Mouse (Mus musculus): ENCODE data around the gene Ccdc63. TPM values are rescaled to one million over a fixed set of nuclear protein-coding genes. Genes with fewer than 3 reads are reported as not detected.
"Not testable (repeated sequence)": the region's sequence is repeated elsewhere in the genome, so short reads cannot be mapped to it uniquely, and the experiment has no call there.

Gene Ccdc63
- not detected in 2 replicates for polyA plus RNA-seq (2012)

- Histone ChIP-seq H3K4me1 (ENCODE audit: control insufficient read depth) (peaks cover 44% of the 10 kb centered on the region), H3K27me3 (ENCODE audit: control insufficient read depth) (peaks cover 4% of the 10 kb centered on the region)
- TF ChIP-seq TAL1 (IDR thresholded peaks at IDR 0.05; ENCODE audit: low read length) = no peak
- no peak for TF ChIP-seq GATA1 (IDR thresholded peaks at IDR 0.05; ENCODE audit: low read length)
Measured at GRCm38 (mm10) chr5:122140723-122141122, at the start of gene Ccdc63. Gene Ccdc63 (minus strand): TSS chr5:122140823.

GRCm38 (mm10) chr5:122189115-122189514 lies 48.5 kb upstream of the Ccdc63 start:
- no peaks in the 10 kb centered on the region for H3K36me3 ChIP-seq (ENCODE audit: control insufficient read depth)
- H3K27me3 ChIP-seq (ENCODE audit: control insufficient read depth) = no peaks in the 10 kb centered on the region
- no peaks in the 10 kb centered on the region; the same call in 1 of the 2 replicates for H3K9me3 ChIP-seq (ENCODE audit: control insufficient read depth, low read length)
- no peak for TF ChIP-seq TAL1 (IDR thresholded peaks at IDR 0.05; ENCODE audit: low read length)
- no peak for TF ChIP-seq GATA1 (IDR thresholded peaks at IDR 0.05; ENCODE audit: low read length)
- no peaks in the 10 kb centered on the region; the same call in 1 of the 2 replicates for H3K4me1 ChIP-seq (ENCODE audit: control insufficient read depth)
- H3K4me3 ChIP-seq (replicated peaks) = no peak overlapping the region

More at GRCm38 (mm10) chr5:122140723-122141122, at the start of gene Ccdc63:
- Histone ChIP-seq H3K36me3 (ENCODE audit: control insufficient read depth) (no peaks in the 10 kb centered on the region), H3K9me3 (ENCODE audit: control insufficient read depth, low read length) (no peaks in the 10 kb centered on the region), H3K4me3 (replicated peaks) (no peak within 1 kb of the TSS)

- H3K4me1 ChIP-seq (ENCODE audit: control insufficient read depth); H3K36me3 ChIP-seq (ENCODE audit: control insufficient read depth); H3K27me3 ChIP-seq (ENCODE audit: control insufficient read depth); H3K4me3 ChIP-seq (replicated peaks); H3K9me3 ChIP-seq (ENCODE audit: control insufficient read depth, low read length): not testable (repeated sequence)
Measured at GRCm38 (mm10) chr5:122184858-122185257, 44.2 kb upstream of the Ccdc63 start.

- TF ChIP-seq TAL1 (IDR thresholded peaks at IDR 0.05; ENCODE audit: low read length) (no peak), GATA1 (IDR thresholded peaks at IDR 0.05; ENCODE audit: low read length) (no peak)
- Histone ChIP-seq H3K4me3 (replicated peaks) (no peak overlapping the region), H3K36me3 (ENCODE audit: control insufficient read depth) (no peaks in the 10 kb centered on the region), H3K9me3 (ENCODE audit: control insufficient read depth, low read length) (no peaks in the 10 kb centered on the region), H3K27me3 (ENCODE audit: control insufficient read depth) (no peaks in the 10 kb centered on the region), H3K4me1 (ENCODE audit: control insufficient read depth) (no peaks in the 10 kb centered on the region; the same call in 1 of the 2 replicates)
Measured at GRCm38 (mm10) chr5:122184283-122184806, 43.7 kb upstream of the Ccdc63 start.

- TF ChIP-seq TAL1 (IDR thresholded peaks at IDR 0.05; ENCODE audit: low read length) (no peak), GATA1 (IDR thresholded peaks at IDR 0.05; ENCODE audit: low read length) (no peak)
Measured at GRCm38 (mm10) chr5:122179665-122180064, 39.0 kb upstream of the Ccdc63 start.

GRCm38 (mm10) chr5:122176398-122176797 lies 35.8 kb upstream of the Ccdc63 start:
- peaks cover 49% of the 10 kb centered on the region for H3K36me3 ChIP-seq (ENCODE audit: control insufficient read depth)
- no peak for TF ChIP-seq GATA1 (IDR thresholded peaks at IDR 0.05; ENCODE audit: low read length)
- TF ChIP-seq TAL1 (IDR thresholded peaks at IDR 0.05; ENCODE audit: low read length) = no peak
- H3K4me1 ChIP-seq (ENCODE audit: control insufficient read depth) = no peaks in the 10 kb centered on the region; the same call in 1 of the 2 replicates
- no peaks in the 10 kb centered on the region for H3K27me3 ChIP-seq (ENCODE audit: control insufficient read depth)
- no peaks in the 10 kb centered on the region for H3K9me3 ChIP-seq (ENCODE audit: control insufficient read depth, low read length)
- no peak overlapping the region for H3K4me3 ChIP-seq (replicated peaks)

More at GRCm38 (mm10) chr5:122179665-122180064, 39.0 kb upstream of the Ccdc63 start:
- Histone ChIP-seq H3K36me3 (ENCODE audit: control insufficient read depth) (peaks cover 24% of the 10 kb centered on the region), H3K9me3 (ENCODE audit: control insufficient read depth, low read length) (no peaks in the 10 kb centered on the region), H3K4me3 (replicated peaks) (no peak overlapping the region), H3K27me3 (ENCODE audit: control insufficient read depth) (no peaks in the 10 kb centered on the region), H3K4me1 (ENCODE audit: control insufficient read depth) (no peaks in the 10 kb centered on the region)

GRCm38 (mm10) chr5:122175961-122176360 lies 35.3 kb upstream of the Ccdc63 start:
- H3K9me3 ChIP-seq (ENCODE audit: control insufficient read depth, low read length) = no peaks in the 10 kb centered on the region
- H3K36me3 ChIP-seq (ENCODE audit: control insufficient read depth) = peaks cover 54% of the 10 kb centered on the region
- TF ChIP-seq GATA1 (IDR thresholded peaks at IDR 0.05; ENCODE audit: low read length) (no peak), TAL1 (IDR thresholded peaks at IDR 0.05; ENCODE audit: low read length) (no peak)
- H3K27me3 ChIP-seq (ENCODE audit: control insufficient read depth) = no peaks in the 10 kb centered on the region
- no peak overlapping the region for H3K4me3 ChIP-seq (replicated peaks)
- H3K4me1 ChIP-seq (ENCODE audit: control insufficient read depth) = no peaks in the 10 kb centered on the region; the same call in 1 of the 2 replicates

- TF ChIP-seq TAL1 (IDR thresholded peaks at IDR 0.05; ENCODE audit: low read length) (no peak), GATA1 (IDR thresholded peaks at IDR 0.05; ENCODE audit: low read length) (no peak)
Measured at GRCm38 (mm10) chr5:122175402-122175801, 34.8 kb upstream of the Ccdc63 start.

GRCm38 (mm10) chr5:122171058-122171457 lies 30.4 kb upstream of the Ccdc63 start:
- Histone ChIP-seq H3K36me3 (ENCODE audit: control insufficient read depth) (peaks cover 90% of the 10 kb centered on the region), H3K9me3 (ENCODE audit: control insufficient read depth, low read length) (no peaks in the 10 kb centered on the region), H3K4me3 (replicated peaks) (no peak overlapping the region), H3K27me3 (ENCODE audit: control insufficient read depth) (no peaks in the 10 kb centered on the region), H3K4me1 (ENCODE audit: control insufficient read depth) (peaks cover 4% of the 10 kb centered on the region)
- no peak for TF ChIP-seq GATA1 (IDR thresholded peaks at IDR 0.05; ENCODE audit: low read length)
- TF ChIP-seq TAL1 (IDR thresholded peaks at IDR 0.05; ENCODE audit: low read length) = no peak

More at GRCm38 (mm10) chr5:122175402-122175801, 34.8 kb upstream of the Ccdc63 start:
- Histone ChIP-seq H3K4me1 (ENCODE audit: control insufficient read depth) (no peaks in the 10 kb centered on the region; the same call in 1 of the 2 replicates), H3K27me3 (ENCODE audit: control insufficient read depth) (no peaks in the 10 kb centered on the region), H3K4me3 (replicated peaks) (no peak overlapping the region), H3K9me3 (ENCODE audit: control insufficient read depth, low read length) (no peaks in the 10 kb centered on the region), H3K36me3 (ENCODE audit: control insufficient read depth) (peaks cover 59% of the 10 kb centered on the region)
